Comparison of ENCODE assay signal across 16 mouse cellular contexts in genomic region chr1:13935938-13936491, GRCm38 (mm10).
A peak's percentile ranks its signal among the peaks of the same experiment; 100 is the strongest.
DNase-seq lines count a peak whose midpoint lies in the region; ATAC-seq lines count a peak whose summit lies in the region.
"Had no signal": no experiment of that assay in that cellular context is flagged by ENCODE, and none has a peak within 500 bp of the region (broad histone marks: within the 10 kb centered on the region; RNA-seq: fewer than 3 reads in every experiment).

No protein-coding gene starts in this region.

- ATAC-seq in midbrain, embryonic 12.5 days (ENCODE audit: low FRiP score, low read depth), result peak; percentile 73
- peak; percentile 81 for ATAC-seq in hindbrain, embryonic 12.5 days (ENCODE audit: low FRiP score)
- ATAC-seq in neural tube, embryonic 12.5 days (ENCODE audit: low FRiP score, low read depth), result peak; percentile 93
- ATAC-seq: activated CD4-positive, CD25-positive, alpha-beta regulatory T cell, adult 4 months; intestine, embryonic 16.5 days had no signal

- H3K4me1 ChIP-seq in midbrain, embryonic 12.5 days, result peaks cover 8% of the 10 kb centered on the region; the same call in 1 of the 2 replicates
- H3K4me1 ChIP-seq in midbrain, embryonic 10.5 days, result no peaks in the 10 kb centered on the region
- no peaks in the 10 kb centered on the region for H3K4me1 ChIP-seq in hindbrain, embryonic 12.5 days
- H3K4me1 ChIP-seq in neural tube, embryonic 12.5 days, result peaks cover 5% of the 10 kb centered on the region; the same call in 1 of the 2 replicates
- H3K4me1 ChIP-seq: lung, embryonic 15.5 days had no signal

- H3K27ac ChIP-seq in midbrain, embryonic 12.5 days (replicated peaks), result no peak overlapping the region
- H3K27ac ChIP-seq in midbrain, embryonic 10.5 days (replicated peaks), result no peak overlapping the region
- H3K27ac ChIP-seq in hindbrain, embryonic 12.5 days, result no peak overlapping the region
- H3K27ac ChIP-seq in neural tube, embryonic 12.5 days, result no peak overlapping the region
- H3K27ac ChIP-seq: limb, embryonic 12.5 days; lung, embryonic 15.5 days had no signal

- H3K9ac ChIP-seq in midbrain, embryonic 12.5 days (replicated peaks), result no peak overlapping the region
- H3K9ac ChIP-seq in hindbrain, embryonic 12.5 days, result no peak overlapping the region
- H3K9ac ChIP-seq in neural tube, embryonic 12.5 days, result no peak overlapping the region
- H3K9ac ChIP-seq: limb, embryonic 12.5 days; lung, embryonic 15.5 days had no signal

- 55% methylated on average over 4 of the region's 4 CpGs for WGBS in midbrain, embryonic 12.5 days
- WGBS in midbrain, embryonic 10.5 days, result 77% methylated on average over 4 of the region's 4 CpGs
- WGBS in hindbrain, embryonic 12.5 days, result 49% methylated on average over 4 of the region's 4 CpGs
- 6% methylated on average over 4 of the region's 4 CpGs for WGBS in neural tube, embryonic 12.5 days

- DNase-seq in embryo, embryonic 11 days, result peak; percentile 25
- no peak for DNase-seq in embryo, embryonic 10.5 days (ENCODE audit: low spot score)
- DNase-seq in midbrain, embryonic 10.5 days (ENCODE audit: low spot score), result no peak
- DNase-seq in gastrocnemius, postnatal 14 days, result no peak
- DNase-seq in frontal cortex, postnatal 25 days (ENCODE audit: low spot score in 2 of 2), result no peak
- DNase-seq: kidney, postnatal 4 days; retina, postnatal 1 day; thymus, postnatal 14 days had no signal

- no peak overlapping the region for H3K4me3 ChIP-seq in midbrain, embryonic 12.5 days
- no peak overlapping the region for H3K4me3 ChIP-seq in midbrain, embryonic 10.5 days
- no peak overlapping the region for H3K4me3 ChIP-seq in hindbrain, embryonic 12.5 days
- H3K4me3 ChIP-seq in neural tube, embryonic 12.5 days, result no peak overlapping the region
- H3K4me3 ChIP-seq: limb, embryonic 12.5 days; lung, embryonic 15.5 days had no signal

- no peak overlapping the region for H3K4me2 ChIP-seq in midbrain, embryonic 12.5 days (replicated peaks)
- H3K4me2 ChIP-seq in hindbrain, embryonic 12.5 days (replicated peaks), result no peak overlapping the region
- no peak overlapping the region for H3K4me2 ChIP-seq in neural tube, embryonic 12.5 days (replicated peaks)
- H3K4me2 ChIP-seq: limb, embryonic 12.5 days; lung, embryonic 15.5 days had no signal

- no peaks in the 10 kb centered on the region for H3K9me3 ChIP-seq in midbrain, embryonic 12.5 days
- peaks cover 5% of the 10 kb centered on the region for H3K9me3 ChIP-seq in midbrain, embryonic 10.5 days (replicated peaks)
- peaks cover 4% of the 10 kb centered on the region for H3K9me3 ChIP-seq in hindbrain, embryonic 12.5 days (replicated peaks)
- 0 out of 2 replicates have a peak, but pooled peaks cover 5% of the 10 kb centered on the region for H3K9me3 ChIP-seq in neural tube, embryonic 12.5 days
- H3K9me3 ChIP-seq: G1E; lung, embryonic 15.5 days had no signal

- no peaks in the 10 kb centered on the region for H3K27me3 ChIP-seq in midbrain, embryonic 12.5 days
- H3K27me3 ChIP-seq in midbrain, embryonic 10.5 days (ENCODE audit: low read depth, poor library complexity, severe bottlenecking), result no peaks in the 10 kb centered on the region
- H3K27me3 ChIP-seq in hindbrain, embryonic 12.5 days, result no peaks in the 10 kb centered on the region
- H3K27me3 ChIP-seq in neural tube, embryonic 12.5 days (replicated peaks), result peaks cover 18% of the 10 kb centered on the region; the same call in 1 of the 2 replicates
- H3K27me3 ChIP-seq: limb, embryonic 12.5 days; lung, embryonic 15.5 days had no signal

- intact Hi-C loops in gastrocnemius, postnatal 14 days (cut with DNase I; ENCODE audit: low total_unique reads), result no loop called here

- no peaks in the 10 kb centered on the region for H3K36me3 ChIP-seq in midbrain, embryonic 12.5 days
- no peaks in the 10 kb centered on the region for H3K36me3 ChIP-seq in midbrain, embryonic 10.5 days
- no peaks in the 10 kb centered on the region for H3K36me3 ChIP-seq in hindbrain, embryonic 12.5 days
- H3K36me3 ChIP-seq in neural tube, embryonic 12.5 days, result no peaks in the 10 kb centered on the region
- H3K36me3 ChIP-seq: G1E; limb, embryonic 12.5 days; lung, embryonic 15.5 days had no signal
